Mouse (Mus musculus) C2C12 (cell line): ENCODE measurements around the gene Tatdn3.

ENCODE experiments used
- CEBPB ChIP-seq: IDR thresholded peaks from one replicate; pipeline ENCODE4 v1.6.1; 2011; ENCODE audit warnings: low read depth, mild to moderate bottlenecking, control low read depth, moderate library complexity
- CTCF ChIP-seq: IDR thresholded peaks from one replicate; pipeline ENCODE4 v1.5.1; 2011; ENCODE audit not compliant: control insufficient read depth, insufficient read depth, insufficient read length
- MAX ChIP-seq: IDR thresholded peaks from one replicate; pipeline ENCODE4 v1.6.1; 2011; ENCODE audit warnings: mild to moderate bottlenecking, control low read depth
- MYOD1 ChIP-seq: IDR thresholded peaks from one replicate; pipeline ENCODE4 v1.6.1; 2011; ENCODE audit warnings: low read depth; ENCODE audit not compliant: control insufficient read depth, insufficient read length
- MYOG ChIP-seq: IDR thresholded peaks from one replicate; pipeline ENCODE4 v1.6.1; 2011; ENCODE audit not compliant: control insufficient read depth, insufficient read length; ENCODE audit errors: extremely low read depth
- USF1 ChIP-seq: IDR thresholded peaks from one replicate; pipeline ENCODE4 v1.6.1; 2011; ENCODE audit warnings: low read depth, mild to moderate bottlenecking, control low read depth, moderate library complexity

GRCm38 (mm10) chr1:191036554-191037334 lies 26.0 kb downstream of the Tatdn3 start, which contains the start of gene Spata45:
- TF ChIP-seq CTCF: no peak
- no peak for TF ChIP-seq USF1
- no peak for TF ChIP-seq CEBPB
- no peak for TF ChIP-seq MAX
- no peak for TF ChIP-seq MYOD1
- no peak for TF ChIP-seq MYOG
